Mouse (Mus musculus): Measurements from ENCODE around the gene Lypla2.
A peak's percentile ranks its signal among the peaks of the same experiment; 100 is the strongest.

Gene Lypla2

DNA sequence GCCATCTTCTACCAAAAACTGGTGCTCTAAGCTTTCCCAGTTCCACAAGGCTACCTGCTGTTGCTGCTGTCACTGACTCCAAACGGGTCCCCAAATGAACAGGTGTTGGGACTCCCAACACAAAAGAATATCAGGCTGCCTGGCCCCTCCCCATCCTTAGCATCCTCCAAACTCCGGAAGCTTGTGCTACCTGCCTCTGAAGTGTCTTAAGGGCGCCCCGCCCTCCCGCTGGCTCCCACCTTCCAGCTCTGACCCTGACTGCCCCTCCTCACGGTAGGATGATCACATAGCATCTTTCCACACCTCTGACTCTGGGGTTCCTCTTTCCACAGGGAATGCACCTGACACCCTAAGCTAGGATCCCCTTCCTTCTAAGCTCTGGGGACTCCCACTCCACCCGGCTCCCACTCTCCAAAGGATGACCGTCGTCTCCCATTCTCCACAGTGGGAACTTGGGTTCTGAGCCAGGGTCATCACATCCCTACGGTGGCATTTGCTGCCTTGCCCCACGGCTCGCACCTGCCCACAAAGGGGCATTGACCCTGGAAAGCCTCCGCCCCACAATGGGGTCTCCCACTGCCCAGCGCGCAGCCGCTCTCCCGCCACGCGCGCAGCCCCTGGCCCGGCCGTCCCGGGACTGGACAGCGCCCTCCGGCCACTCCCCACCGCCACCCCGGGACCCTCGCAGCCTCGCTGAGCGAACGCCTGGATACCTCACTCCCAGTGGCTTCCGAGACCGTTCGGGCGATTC is 446 bp downstream of the Lypla2 start:
- DNase-seq, result no peak

DNA sequence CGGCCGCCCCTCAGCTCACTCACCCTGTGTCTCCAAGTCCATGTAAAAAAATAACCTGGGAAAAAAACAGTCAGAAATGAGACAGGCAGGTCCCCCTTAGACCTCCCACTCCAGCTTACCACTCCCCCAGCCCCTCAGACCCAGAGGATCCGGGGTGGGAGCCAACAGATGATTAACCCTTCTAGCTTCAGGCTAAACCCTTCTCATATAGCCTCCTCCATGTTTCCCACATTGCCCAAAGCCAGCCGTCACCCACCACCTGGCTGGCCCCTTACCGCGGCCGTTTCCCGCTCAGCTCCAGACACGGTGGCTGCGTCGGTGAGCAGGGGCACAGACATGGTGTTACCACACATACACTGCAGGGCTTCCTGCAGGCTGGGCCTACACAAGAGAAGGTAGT is 1.8 kb downstream of the Lypla2 start:
- DNase-seq, result no peak

DNA sequence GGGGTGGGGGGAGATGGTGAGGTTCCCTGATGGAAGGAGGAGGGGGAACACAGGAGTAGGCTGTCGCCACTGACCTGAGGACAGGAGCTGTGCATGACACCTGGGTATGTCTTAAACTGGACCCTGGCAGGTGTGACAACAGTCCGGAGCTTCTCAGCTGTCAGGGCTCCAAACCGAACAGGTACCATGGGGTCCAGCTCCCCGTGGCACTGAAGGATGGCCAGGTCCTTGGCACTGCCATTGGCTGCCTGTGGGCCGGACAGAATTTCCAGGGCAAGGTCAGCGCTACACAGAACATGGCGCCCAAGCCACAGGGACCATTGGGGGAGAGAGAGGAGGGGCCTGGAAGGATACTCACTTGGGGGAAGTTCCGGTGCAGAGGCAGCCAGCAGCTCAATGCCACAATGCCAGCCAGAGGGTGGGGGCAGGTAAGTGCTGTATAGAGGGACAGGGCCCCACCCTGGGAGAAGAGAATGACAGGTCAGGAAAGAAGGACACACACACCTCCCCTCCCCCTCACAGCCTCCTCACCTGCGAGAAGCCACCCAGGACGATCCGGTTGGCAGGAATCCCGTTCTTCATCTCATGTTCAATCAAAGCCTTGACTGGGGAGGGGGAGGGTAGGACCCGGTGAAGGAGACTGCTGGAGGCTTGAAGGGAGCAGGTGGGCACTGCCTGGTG is 3.2 kb downstream of the Lypla2 start:
- DNase-seq, result peak; percentile 6

DNA sequence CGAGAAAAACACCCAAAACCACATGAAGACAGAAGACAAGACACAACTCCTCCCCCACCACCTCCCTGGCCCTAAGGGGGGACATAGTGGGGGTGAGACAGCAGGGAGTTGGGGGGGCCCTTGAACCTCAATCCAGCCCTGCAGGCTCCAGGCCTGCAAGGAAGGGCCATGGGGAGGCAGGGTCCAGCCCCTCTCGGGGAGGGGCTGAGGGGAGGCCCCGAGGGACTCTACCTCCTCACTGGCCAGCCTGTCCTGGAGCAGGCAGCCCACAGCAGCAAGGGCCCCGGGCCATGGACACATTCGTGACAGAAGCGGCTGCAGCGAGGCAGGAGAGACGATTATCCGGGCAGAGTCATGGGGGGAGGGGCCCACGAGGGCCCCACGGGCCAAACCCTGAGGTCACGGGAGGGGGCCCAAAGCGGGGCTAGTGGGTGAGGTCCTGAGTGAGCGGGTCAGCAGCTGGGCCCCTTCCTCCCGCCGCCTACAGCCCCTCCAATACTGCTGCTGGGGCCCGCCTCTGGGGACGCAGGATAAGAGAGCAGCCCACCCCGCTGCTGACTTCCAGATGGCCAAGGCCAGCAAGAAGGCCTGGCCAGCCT is 4.1 kb downstream of the Lypla2 start:
- DNase-seq, result no peak

DNA sequence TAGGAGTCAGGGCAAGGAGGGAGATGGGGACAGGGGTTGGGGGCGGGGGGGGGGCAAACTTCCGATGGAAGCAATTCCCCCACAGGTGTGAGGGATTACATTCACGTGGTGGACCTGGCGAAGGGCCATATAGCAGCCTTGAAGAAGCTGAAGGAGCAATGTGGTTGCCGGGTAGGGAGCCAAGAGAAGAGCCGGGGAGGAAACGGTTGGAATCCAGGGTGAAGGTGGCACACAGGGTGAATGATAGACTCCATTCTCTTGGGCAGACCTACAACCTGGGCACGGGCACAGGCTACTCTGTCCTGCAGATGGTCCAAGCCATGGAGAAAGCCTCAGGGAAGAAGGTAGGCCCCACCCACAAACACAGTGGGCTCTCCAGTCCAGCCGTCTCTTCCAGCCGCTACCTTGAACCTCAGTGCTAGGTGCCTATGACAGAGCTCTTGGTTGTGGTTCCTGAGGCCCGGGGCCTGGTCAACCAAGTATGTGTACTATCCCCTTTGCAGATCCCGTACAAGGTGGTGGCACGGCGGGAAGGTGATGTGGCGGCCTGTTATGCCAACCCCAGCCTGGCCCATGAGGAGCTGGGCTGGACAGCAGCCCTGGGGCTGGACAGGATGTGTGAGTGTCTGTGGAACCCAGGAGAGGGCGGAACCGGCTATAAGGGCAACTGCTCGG is 5.2 kb downstream of the Lypla2 start:
- DNase-seq, result no peak

DNA sequence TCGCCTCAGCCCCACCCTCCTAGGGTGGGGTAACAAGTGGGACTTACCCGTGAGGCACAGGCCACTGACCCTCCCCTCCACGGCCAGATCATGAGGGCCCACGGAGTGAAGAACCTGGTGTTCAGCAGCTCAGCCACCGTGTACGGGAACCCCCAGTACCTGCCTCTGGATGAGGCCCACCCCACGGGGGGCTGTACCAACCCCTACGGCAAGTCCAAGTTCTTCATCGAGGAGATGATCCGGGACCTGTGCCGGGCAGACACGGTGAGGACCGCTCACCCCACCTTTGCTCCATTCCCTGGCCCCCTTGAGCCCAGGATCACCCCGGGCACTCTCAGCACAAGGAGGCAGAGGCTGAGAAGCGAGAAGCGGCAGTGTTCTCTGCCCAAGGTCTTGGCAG is 6.1 kb downstream of the Lypla2 start:
- no peak for DNase-seq

DNA sequence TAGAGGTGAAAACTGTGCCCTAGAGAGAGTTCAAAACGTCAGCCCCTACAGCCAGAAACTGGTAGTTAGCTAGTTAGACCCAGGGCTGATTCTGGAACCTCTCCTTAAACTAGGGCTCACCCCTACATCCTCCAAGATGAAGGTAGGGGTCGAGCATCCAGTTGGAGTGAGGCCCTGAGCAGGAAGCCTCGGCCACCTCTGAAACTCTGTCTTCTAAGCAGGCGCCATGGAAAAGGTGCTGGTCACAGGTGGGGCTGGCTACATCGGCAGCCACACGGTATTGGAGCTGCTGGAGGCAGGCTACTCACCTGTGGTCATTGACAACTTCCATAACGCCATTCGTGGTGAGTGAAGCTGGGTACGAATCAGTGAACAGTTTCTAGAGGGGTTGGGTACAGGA is 7.3 kb downstream of the Lypla2 start:
- DNase-seq, result peak; percentile 17

DNA sequence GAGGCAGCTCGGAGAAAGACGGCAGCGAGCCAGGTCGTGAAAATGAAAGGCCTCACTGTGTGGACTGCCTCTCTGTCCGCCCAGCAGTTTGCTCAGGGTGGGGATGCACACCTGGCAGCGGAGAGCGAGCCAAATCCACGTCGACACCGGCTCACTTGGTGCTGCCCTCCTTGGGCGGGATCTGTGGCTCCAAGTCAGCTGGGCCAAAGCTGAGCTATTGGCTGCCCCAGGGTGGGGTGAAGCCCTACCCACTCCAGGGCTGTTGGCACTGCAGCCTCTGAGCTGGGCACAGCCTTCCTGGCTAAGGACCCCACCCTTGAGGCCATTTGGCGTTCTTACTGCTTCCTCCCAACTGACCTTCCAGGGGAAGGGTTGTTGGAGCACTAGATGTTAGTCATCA is 8.0 kb downstream of the Lypla2 start:
- peak; percentile 79 for DNase-seq

DNA sequence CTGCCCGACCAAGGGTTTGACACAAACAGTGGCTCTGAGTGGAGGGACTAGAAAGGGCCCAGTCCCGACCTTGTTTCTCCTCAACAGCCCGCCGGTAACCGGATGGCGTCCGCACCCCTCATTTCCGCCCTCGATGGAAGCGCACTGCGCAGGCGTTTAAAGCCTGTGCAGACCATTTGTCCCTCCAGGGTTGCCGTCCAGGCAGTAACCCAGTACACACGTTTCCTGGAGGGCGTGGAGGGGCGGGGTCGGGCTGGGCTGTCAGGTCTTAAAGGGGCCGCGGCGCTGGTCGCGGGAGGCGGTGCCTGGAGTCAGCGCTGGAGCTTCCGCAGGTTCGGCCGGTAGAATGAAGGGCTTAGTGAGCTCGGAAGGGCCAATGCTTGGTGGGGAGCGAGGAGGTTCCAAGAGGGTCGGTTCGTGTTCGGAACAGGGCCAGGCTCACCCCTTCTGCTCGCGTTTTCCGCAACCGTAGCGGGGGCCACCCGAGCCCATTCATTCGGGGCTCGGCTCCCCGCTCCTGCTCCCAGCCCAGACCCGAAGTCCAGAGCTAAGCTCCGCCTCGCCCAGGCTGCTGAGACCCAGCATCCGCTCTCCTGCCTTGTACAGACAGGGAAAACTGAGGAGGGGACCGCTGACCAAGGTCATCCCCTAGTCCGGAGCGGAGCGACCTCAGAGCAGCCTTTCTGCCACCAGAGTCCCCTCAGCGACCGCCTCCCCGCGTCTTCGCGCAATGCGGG is 8.8 kb downstream of the Lypla2 start, which contains the start of gene Gale:
Gene Gale, plus strand, starts transcription at position 271 of the 737 bp plus-strand sequence.
- peak; percentile 94 for DNase-seq

DNA sequence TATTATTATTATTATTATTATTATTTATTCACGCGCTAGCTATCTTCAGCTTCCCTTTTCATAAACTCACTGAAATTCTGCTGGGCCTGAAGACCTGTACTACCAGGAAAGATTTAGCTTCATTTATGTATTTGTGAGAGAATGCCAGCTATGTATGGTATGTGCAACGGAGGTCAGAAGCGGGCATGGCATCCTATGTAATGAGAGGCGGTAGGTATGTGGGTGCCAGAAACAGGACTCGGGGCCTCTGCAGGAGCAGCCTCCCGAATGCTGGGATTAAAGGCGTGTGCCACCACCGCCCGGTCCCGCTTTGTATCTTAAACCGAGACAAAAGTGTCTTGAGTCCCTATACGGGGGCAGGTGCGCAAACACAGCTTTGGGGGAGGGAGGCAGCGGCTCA is 9.5 kb downstream of the Lypla2 start:
- DNase-seq, result no peak

DNA sequence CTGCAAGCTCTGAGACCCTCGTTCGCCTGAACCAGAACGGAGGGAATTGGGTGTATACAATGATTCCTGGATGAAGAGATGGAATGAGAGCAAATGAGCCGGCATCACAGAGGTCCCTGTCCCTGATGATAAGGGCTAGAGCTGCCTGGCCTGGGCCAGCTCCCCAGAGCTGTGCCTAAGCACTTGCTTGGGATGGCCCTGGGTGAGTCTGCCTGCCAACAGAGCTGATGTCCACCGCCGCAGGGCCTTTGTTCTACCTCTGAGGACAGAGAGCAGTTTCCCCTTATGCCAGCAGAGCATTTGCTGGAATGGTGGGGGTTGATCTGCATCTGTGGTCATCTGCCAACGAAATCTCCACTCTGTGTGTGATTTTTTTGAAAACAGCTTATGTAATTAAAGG is 10.2 kb downstream of the Lypla2 start:
- peak; percentile 19 for DNase-seq

DNA sequence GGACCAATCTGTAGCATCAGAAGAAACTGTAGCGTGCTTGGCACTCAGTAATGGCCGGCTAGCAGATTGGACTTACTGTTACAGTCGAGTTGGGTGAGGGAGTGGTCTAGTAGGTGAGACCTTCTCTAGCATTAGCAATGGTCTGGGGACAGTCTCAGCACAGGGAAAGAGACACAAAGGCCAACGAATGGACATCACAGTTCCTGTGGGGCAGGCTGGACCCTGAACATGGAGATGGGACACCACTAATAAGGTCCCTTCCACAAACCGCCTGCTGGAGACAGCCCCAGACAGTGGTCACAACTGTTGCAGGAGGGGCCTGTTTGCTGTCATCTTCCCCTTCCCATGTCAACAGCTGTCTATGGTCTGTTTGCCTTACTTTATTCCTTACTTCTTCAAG is 10.7 kb downstream of the Lypla2 start:
- DNase-seq, result peak; percentile 7

DNA sequence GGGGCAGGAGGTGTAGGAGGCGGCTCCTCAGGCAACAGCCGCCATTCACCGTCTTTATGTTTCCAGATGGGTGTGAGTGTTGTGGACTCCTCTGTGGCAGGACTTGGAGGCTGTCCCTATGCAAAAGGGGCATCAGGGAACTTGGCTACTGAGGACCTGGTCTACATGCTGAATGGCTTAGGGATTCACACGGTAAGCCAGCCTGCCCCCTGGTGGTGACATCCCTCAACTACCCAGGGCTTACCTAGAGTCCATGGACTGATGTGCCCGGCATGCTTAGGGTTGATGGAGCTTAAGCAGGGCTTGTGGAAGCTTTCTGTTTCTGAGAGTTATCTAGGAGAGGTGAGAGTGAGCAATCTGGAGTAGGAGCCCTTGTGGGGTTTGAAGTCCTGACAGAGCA is 11.7 kb downstream of the Lypla2 start:
- peak; percentile 89 for DNase-seq

DNA sequence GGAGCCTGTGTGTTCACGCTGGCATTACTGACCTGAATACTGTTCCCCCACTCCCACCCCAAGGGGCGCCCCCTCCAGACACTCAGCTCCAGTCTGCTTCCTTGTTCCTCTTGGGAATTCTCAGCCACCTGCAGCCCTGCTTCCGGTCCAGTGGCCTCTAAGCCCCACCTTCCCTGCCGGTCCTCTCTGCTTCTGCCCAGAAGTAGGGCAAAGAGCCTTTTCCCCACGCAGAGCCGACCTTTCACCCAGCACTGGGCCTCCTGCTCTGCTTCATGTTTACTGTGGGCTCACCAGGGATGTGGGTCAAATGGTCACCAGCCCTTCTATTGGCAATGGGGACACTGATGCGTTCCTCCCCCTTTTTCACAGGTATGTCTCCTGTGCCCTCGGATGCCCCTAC is 14.1 kb downstream of the Lypla2 start:
- DNase-seq, result peak; percentile 91

DNA sequence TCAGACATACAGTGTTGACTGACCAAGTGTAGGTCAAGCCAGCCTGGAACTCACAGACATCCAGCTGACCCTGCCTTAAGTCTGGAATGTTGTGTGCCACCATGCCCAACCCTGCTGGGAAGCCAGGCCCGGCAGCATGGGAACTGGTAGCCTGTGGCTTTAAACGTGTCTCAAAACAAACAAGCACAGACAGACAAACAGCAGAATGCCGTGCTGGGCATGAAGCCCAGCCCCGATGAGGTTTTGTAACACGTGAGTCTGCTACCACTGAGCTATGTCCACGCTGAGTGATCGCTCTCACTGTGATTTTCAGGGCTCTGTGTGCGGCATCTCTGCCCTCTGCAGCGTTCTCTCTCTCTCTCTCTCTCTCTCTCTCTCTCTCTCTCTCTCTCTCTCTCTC is 16.5 kb downstream of the Lypla2 start:
- DNase-seq, result no peak

DNA sequence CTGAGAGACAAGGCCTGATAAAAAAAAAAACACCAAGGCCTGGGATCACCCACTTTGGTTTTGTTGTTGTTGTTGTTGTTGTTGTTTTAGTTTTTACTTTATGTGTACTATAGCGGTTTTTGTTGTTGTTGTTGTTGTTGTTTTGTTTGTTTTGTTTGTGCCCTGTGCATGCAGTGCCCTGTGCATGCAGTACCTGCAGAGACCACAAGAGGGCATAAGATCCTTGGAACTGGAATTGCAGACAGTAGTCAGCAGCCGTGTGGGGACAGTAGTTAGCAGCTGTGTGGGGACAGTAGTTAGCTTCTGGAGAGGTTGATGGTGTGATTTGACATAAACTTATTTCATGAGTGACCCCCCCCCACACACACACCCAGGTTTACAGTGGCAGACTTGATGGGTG is 18.2 kb downstream of the Lypla2 start:
- peak; percentile 82 for DNase-seq

DNA sequence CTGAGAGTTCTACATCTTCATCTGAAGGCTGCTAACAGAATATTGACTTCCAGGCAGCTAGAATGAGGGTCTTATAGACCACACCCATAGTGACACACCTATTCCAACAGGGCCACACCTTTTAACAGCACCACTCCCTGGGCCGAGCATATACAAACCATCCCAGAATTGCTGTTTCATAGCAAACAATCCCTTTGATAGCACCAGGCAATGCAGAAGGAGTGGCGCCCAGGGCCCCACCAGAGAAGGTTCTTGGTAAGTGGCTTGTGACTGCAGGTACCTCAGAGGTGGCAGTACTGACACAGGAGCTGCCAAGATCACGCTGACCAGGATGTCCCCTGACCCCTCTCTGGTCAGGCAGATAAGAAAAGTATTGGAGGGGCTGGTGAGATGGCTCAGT is 19.2 kb downstream of the Lypla2 start:
- no peak for DNase-seq

DNA sequence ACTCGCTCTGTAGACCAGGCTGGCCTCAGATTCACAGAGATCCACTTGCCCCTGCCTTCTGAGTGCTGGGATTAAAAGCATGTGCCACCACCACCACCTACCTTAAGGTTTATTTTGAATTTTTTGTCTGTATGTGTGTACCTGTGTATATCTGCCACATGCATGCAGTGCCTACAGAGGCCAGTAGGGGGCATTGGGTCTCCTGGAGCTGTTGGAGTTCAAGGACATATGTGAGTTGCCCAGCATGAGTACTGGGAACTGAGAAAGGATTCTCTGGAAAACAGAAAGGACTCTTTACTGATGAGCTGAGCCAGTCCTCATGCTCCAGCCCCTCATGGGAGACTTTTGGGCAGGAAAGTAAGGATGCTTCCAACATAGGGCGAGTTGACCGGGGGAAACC is 20.9 kb downstream of the Lypla2 start:
- no peak for DNase-seq

DNA sequence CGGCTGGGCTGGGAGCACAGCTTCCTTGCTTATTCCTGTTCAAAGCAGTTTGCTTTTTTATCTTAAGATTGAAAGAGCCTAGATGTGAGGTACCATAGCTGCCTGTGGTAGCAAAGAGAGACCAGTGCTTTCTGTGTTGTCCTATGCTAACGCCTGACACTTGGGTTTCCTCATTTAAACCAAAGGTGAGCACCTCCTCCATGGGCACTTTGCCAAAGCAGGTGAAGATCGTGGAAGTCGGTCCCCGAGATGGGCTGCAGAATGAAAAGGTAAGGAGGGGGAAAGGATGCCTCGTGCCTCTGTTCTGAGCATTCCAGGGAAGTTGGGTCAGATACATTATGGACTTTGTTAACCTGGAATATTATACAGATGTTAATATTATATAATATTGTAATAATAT is 22.1 kb downstream of the Lypla2 start:
- DNase-seq, result no peak

DNA sequence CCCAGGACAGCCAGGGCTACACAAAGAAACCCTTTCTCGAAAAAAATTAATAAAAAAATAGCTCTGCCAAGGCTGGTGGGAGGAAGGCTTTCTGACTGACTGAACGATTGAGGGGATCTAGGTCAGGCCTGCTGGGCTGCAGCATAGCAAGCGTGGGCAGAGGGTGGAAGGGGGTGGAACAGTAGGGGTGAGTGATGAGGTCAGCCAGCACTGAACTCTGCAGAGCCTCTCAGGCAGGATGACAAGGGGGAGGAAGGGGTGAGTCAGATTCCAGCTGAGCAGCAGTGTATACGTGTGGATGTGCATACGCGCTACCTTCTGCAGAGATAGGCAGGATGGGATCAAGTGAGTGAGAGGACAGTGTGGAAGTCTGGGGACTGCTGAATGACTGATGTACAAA is 22.5 kb downstream of the Lypla2 start:
- no peak for DNase-seq

DNA sequence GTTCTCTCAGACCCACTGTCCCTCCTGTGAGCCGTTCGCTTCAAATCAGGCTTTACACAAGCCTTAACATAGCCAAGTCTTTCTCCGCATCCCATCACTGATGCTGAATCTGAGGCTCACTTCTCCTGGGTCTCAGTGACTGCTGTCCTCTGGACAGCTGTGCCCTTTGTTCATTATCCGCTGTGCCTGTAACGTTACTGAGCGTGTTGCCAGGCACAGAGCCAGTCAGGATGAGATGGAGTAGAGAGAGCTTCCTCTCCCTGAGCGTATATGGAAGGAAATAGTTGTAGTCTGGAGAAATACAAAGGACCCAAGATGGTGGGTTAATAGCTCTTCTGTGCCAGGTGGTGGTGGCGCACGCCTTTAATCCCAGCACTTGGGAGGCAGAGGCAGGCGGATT is 23.0 kb downstream of the Lypla2 start:
- no peak for DNase-seq

DNA sequence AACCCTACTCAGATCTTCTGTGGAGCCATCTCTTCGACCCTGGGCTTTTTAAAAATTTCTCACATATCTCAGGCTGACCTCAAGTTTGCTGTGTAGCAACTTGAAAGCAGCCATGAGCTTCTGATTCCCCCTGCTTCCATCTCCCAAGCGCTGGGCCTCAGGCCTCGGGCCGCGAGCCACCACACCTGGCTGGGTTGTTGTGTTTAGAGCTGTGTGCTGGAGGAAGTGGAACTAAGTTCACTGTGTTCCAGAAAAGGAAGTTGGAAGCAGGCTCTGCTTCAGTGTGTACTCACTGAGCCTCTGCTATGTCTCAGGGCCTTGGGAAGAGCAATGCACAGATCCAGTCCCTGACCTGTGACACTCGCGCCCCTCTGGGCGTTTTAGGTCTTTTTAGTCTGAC is 24.3 kb downstream of the Lypla2 start:
- no peak for DNase-seq

All from kidney, adult 9 months (tissue).